Mouse (Mus musculus): Measurements from ENCODE around the gene Pappa. TPM values are rescaled to one million over a fixed set of nuclear protein-coding genes. Genes with fewer than 3 reads are reported as not detected.

Pappa gene
- polyA plus RNA-seq (2021; fragmentation: Nextera tagmentation): 0.05 and 0.13 TPM in 2 replicates
- long read RNA-seq, experiment 1: 0 reads
- long read RNA-seq, experiment 2: 0 reads

GRCm38 (mm10) chr4:65123741-65124224 lies at the start of gene Pappa:
Gene Pappa, plus strand, starts transcription at chr4:65124174.

All from layer of hippocampus, adult 6 months (tissue).